Mouse (Mus musculus) lung, adult 2 months (tissue): ENCODE data around the gene Ms4a1.

Source experiments
- CTCF ChIP-seq: fragments of 200-500 bp; IDR thresholded peaks from 2 replicates; pipeline ENCODE4 v1.5.1; 2011; ENCODE audit warnings: mild to moderate bottlenecking, low read length, control low read depth; ENCODE audit not compliant: insufficient read depth
- POLR2A ChIP-seq: fragments of 200-500 bp; IDR thresholded peaks from 2 replicates; pipeline ENCODE4 v1.6.1; 2011; ENCODE audit warnings: low read depth, mild to moderate bottlenecking, control low read depth, low read length, borderline replicate concordance; ENCODE audit errors: extremely low read depth

GRCm38 (mm10) chr19:11235820-11236219 lies 30.2 kb downstream of the Ms4a1 start:
- TF ChIP-seq CTCF (no peak), POLR2A (no peak)
